Mouse (Mus musculus) CH12.LX (cell line): ENCODE measurements around the gene Gm17364.

ENCODE experiments used
- CTCF ChIP-seq, 2 experiments: IDR thresholded peaks in 1 of 2; conservative IDR thresholded peaks in 1 of 2; 2 replicates each; pipeline ENCODE4 v1.5.1; 2011 to 2012; ENCODE audit warnings: low read depth in 2 of 2, low read length in 2 of 2, improper control_type of control experiment in 1 of 2, inconsistent platforms in 1 of 2, mild to moderate bottlenecking in 1 of 2, moderate library complexity in 1 of 2
- EP300 ChIP-seq: IDR thresholded peaks from 2 replicates; pipeline ENCODE4 v1.6.1; 2011; ENCODE audit warnings: low read length, improper control_type of control experiment
- HCFC1 ChIP-seq: IDR thresholded peaks from 2 replicates; pipeline ENCODE4 v1.6.1; 2012; ENCODE audit warnings: low read depth, mild to moderate bottlenecking, inconsistent platforms, low read length, improper control_type of control experiment
- POLR2A ChIP-seq: IDR thresholded peaks from 2 replicates; pipeline ENCODE4 v1.6.1; 2011; ENCODE audit warnings: low read depth, mild to moderate bottlenecking, improper control_type of control experiment, low read length
- USF2 ChIP-seq: conservative IDR thresholded peaks from 2 replicates; pipeline ENCODE4 v1.6.1; 2011; ENCODE audit warnings: low read depth, low read length, improper control_type of control experiment

- TF ChIP-seq POLR2A (no peak), EP300 (peak; percentile 41; the same call in 1 of the 2 replicates), CTCF (conservative IDR thresholded peaks at IDR 0.05 in 1 of 2, IDR thresholded peaks at IDR 0.05 in 1 of 2; ENCODE audit: low read depth in 2 of 2, low read length in 2 of 2) (peak; percentile 25 to 100; a peak in 2 of 4 replicates), USF2 (no peak), HCFC1 (no peak; the same call in 1 of the 2 replicates)
Measured at GRCm38 (mm10) chr13:41302716-41303115, 28.9 kb upstream of the Gm17364 start.
